Mouse (Mus musculus): ENCODE results near the gene Gabbr2. TPM values are rescaled to one million over a fixed set of nuclear protein-coding genes. Genes with fewer than 3 reads are reported as not detected.

The Gabbr2 gene
- total RNA-seq, 2 experiments from 2014 or later: 205 to 211 TPM

DNA sequence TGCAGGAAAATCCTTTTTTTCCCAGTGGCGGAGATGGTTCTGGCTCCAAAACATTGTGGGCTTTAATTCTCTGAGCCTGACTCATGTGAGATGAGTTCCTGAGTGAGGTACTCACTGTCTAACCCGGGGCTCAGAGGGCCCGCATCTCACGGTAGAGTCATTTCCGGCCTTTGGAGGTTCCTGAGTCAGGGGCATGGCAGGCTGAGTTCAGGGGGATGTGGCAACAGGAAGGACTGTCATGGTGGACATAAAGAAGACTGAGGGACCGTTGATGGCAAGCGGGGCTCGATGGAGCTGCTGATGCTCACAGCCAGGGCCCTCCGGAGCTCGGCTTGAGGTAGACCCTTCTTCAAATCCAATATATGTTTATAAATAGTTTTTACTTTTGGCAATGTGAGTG, 288.5 kb downstream of the Gabbr2 start:
- no peak for DNase-seq

GRCm38 (mm10) chr4:46700223-46700651, 291.4 kb downstream of the Gabbr2 start:
- no peak for DNase-seq

GRCm38 (mm10) chr4:46696467-46696866, 295.2 kb downstream of the Gabbr2 start:
- DNase-seq: no peak

- DNase-seq: no peak
Observed at GRCm38 (mm10) chr4:46690565-46690964, 301.1 kb downstream of the Gabbr2 start.

- no peak for DNase-seq
Observed at GRCm38 (mm10) chr4:46690023-46690420, 301.7 kb downstream of the Gabbr2 start.

DNA sequence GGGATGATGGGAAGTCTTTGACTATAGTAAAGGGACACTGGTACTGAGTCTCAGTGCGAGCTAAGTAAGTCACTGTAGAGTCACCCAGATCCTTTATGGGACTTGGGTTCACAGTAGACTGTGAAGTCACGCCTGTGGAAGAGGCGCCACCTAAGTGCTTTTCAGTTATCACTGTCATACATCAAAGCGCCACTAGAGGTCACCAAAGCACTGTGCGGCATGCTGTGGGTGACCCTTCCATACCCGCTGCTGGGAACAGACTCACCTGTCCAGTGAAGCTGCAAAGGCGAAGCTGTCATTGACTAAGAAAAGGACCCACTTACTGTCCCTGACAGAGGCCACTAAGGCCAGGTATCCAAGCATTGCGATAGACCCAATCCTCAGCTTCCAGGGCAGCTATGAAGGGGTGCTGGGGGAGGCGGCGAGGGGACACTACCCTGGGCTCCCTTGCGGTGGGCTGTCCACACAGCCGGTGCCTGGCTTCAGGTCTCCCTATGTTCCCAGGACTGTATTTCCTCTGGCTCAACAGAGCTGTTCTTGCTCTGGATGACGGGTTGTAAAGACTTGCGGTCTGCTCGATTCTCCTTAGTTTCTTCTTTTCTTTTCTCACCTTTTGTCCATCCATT, 302.2 kb downstream of the Gabbr2 start:
- peak; percentile 74 to 77 for DNase-seq

- no peak for DNase-seq
Observed at GRCm38 (mm10) chr4:46688213-46688832, 303.4 kb downstream of the Gabbr2 start.

DNA sequence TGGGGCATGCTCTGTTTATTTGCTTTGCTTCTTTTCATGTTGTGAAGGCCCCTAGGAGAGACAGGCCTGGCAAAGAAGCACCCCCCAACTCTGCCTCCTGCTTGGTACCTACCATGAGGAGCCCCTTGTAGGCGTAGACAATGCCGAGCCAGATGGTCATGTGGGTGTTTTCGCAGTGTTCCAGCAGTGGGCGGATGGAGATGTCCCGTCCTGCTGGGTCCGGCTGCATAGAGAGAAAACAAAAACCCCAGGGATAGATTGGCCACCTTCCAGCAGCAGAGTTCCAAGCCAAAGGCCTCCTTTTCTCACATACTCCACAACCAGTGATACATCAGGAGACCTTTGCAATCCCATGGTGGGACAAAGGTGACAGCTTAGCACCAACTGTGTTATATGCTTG, 307.5 kb downstream of the Gabbr2 start:
- DNase-seq: peak; percentile 76 to 80

DNA sequence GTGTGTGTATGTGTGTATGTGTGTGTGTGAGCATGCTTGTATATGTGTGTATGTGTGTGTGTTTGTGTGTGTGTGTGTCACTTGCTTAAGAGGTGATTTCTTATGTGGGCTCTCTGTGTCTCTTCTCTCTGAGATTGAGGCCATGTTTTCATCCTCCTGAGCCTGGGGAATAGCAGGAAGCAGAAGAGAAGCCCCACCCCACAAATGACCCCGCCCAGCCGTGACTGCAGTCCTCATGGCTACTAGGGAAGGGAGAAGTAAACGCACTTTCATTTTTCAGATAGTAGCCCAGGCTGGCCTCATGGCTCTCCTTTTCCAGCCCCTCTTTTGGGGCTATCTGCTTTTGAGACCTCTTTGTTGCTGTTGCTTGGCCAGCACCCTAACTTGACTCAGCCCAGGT, 315.0 kb downstream of the Gabbr2 start:
- DNase-seq: no peak

DNA sequence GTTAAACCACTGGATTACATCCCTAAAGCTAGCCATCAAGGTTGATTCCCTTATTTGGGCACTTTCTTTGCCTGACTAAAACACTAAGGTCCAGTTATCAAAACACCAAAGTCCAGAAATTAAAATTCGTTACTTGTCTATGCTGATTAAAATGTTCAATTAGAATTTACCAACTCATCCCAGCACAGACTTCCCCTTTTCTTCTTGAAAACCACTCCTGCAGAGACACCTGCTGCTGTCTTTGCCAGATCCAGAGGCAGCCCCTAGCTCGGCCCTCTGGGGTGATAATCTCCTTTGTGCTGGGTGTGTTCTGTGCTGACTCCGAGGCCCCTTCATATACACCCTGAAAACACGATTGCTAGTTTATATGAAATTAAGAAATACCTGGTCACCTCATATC, 315.7 kb downstream of the Gabbr2 start:
- DNase-seq: no peak

DNA sequence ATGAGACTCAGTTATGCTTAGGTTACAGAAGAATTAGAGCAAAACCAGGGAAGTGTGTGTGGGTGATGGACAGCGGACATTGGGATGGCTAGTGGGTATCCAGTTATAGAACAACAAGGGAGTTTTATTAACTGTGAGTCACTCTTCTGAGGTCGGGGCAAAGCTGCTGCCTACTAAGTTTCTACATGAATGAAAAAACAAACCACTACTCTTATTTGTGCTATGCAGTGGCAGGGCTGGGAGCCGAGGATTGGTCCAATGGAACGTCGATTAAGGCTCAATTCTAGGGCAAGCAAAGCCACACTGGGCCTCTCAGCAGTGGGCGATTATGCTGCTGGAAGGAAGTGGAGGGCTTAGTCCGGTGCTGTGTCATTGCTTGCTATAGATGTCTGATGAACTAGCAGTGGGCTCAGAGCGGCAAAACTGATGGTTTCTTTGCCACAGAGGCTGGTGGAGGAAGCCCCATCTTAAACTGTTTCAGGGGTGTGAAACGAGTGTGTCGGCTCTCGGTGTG, 316.3 kb downstream of the Gabbr2 start:
- DNase-seq: no peak

DNA sequence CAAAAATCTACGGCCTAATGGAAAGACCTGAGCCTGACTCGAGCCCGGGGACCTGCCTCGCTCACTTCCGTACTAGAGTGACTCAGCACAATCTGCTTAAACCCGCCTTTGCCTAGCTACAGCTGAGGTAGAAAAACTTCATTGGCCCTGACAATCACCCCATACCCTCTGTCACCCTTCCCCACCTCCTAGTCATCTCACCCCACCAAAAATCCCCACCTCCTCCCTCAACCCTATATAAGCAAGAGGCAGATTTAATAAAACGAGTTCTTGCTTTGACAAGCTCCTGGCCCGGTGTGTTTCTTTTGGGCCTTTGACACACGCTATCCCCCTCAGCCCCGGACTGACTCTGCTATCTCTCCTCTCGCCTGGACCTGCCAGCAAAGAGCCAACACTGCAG, 323.1 kb downstream of the Gabbr2 start:
- no peak for DNase-seq

- DNase-seq: no peak
Observed at GRCm38 (mm10) chr4:46666420-46666819, 325.3 kb downstream of the Gabbr2 start.

DNA sequence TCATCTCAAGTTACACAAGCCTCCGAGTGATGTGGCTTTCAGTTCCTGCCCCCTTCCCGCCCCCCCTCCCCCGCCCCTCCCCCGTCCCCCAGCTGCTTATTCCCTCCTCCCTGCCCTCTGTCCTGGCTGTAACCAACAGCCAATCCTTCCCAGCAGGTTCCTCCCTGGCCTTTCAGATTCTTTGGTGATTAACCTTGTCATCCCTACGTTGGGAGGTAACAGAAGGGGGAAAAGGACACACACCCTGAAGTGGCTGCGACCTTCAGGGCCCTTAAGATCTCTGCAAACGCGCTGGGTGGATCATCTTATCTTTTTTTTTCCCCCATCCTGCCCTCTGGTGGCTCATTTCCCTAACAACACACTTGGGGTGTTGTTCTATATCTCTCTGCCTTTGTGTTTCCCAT, 326.3 kb downstream of the Gabbr2 start:
- DNase-seq: no peak

DNA sequence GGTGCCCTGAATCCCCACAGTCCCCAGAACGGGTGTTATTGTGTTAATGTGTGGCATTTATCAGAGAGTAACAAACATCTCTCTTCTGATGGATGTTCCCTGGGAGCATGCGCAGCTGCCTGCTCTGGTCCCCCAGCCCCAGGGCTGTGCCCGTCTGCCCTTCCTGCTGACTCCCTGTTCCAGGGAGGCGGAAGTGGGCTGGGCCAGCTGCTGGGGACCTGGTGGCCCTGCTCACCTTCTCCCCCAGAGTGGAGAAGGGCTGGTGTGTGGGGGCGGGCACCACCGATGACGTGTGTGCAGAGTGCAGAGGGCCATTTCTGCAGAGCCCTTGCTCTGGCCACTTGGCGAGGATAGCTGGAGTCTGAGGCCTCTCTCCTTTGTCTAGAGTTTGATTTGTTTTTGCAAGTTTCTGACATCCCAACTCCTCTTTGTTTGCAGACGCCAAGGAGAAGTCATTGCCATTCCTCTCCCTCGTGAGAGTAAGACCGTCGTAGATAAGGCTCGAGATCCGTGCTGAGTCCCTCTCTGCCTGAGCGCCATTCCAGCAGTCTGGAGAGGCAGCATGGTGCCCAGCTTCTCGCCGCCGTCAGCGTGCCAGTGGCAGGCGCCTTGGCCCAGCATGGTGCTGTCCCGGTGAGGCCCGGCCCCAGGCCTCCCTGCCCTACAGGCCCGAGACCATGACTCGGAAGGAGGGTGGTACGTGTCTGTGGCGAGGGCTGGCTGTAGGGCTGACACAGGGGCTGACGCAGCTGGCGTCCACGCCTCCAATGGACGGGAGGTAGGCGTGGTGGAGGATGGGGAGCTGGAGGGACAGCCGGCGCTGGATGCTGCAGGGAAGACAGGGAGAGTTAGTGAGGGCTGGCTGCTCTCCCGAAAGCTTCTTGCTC, 327.3 kb downstream of the Gabbr2 start:
- DNase-seq: peak in 1 of 2 experiments; percentile 52

- no peak for DNase-seq
Observed at GRCm38 (mm10) chr4:46661433-46661832, 330.2 kb downstream of the Gabbr2 start.

DNA sequence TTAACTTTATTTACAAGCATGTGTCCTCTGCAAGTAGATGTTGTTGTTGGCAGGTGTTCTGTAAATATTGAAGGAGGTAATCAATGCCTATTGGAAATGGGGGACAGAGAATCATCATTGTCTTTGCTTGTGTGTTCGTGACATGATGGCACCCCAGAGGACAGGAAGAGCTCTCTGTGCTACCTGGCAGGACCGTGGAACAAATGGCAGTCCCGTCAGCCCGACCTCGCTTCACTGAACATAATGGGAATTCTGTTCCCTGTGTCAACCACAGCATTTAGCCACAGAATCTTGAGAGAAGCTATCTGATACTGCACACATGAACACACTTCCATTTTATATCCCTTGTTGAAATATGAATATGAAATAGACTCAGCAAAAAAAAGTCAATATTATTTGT, 332.7 kb downstream of the Gabbr2 start:
- DNase-seq: no peak

- peak; percentile 50 to 67 for DNase-seq
Observed at GRCm38 (mm10) chr4:46657116-46657515, 334.6 kb downstream of the Gabbr2 start.

GRCm38 (mm10) chr4:46655956-46656355, 335.7 kb downstream of the Gabbr2 start:
- no peak for DNase-seq

DNA sequence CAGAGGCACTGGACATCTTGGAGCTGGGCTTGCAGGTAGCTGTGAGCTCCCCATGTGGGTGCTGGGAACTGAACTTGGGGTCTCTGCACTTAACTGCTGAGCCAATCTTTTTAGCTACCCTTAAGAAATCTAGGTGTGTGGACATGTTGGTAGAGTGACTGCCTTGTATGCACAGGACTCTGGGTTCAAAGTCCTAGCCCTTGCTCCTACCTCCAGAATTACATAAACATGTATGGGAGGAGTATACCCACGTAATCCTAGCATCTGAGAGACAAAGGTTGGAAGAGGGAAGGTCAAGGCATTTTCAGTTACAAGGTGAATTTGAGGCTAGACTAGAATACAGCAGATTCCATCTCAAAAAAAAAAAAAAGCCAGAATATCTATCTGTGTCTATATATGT, 336.4 kb downstream of the Gabbr2 start:
- DNase-seq: no peak

- DNase-seq: peak; percentile 92 to 93
Observed at GRCm38 (mm10) chr4:46650086-46650753, 341.5 kb downstream of the Gabbr2 start, which contains the start of gene Tbc1d2. TSS of gene Tbc1d2 (minus strand) at chr4:46650209.

DNA sequence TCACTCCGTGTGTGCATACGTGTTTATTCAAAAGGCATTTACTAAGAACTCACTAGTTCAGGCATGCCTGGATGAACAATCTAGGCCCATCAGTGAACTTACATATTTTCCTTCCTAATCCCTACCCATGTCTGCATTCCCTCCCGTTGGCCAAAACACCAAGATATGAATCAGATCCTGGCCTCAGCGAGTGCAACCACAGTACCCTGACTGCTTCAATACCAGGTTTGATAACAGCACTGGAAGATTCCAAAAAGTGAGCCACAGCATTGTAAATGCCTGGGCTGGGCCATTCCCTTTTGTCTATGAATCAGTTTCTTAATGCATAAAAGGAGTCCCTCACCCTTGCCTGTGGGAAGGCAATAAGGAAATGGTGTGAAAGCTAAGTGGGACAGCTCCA, 342.5 kb downstream of the Gabbr2 start:
- no peak for DNase-seq

All from layer of hippocampus, postnatal 36 days (tissue).